Mouse (Mus musculus): Measurements from ENCODE around the gene Lpo.
A peak's percentile ranks its signal among the peaks of the same experiment; 100 is the strongest.

Lpo gene

DNA sequence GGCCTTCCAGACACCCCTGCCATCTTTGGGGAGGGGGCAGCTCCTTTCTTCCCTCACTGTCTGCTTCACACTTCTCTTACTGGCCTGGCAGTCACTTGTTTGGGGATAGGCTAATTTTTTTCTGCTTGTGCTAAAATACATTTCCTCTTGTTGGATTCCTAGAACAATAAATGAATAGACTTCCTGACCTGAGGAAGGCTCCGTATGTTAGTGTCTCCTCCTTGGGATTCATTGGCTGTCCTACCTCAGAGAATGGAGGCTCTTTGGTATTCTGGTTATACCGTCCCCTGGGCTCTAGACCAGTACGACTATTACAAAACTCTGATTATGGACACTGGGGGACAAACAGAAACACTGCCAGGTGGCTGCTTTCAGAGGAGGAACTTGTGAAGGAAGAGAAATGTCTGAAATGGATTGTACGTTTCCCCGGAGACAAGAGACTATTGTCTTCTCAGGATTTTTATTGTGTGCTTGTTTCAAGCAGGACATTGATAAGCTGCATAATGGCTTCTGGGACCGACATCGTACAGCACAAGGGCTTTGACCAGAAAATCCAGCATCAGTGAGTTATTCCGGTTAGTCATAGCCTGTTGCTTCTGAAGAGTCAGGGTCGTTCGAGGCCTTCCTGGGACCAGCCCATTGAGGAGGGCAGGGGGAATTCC is at the start of gene Lpo:
Gene Lpo, minus strand, starts transcription at position 51 of the 662 bp plus-strand sequence.
- no peak for DNase-seq

DNA sequence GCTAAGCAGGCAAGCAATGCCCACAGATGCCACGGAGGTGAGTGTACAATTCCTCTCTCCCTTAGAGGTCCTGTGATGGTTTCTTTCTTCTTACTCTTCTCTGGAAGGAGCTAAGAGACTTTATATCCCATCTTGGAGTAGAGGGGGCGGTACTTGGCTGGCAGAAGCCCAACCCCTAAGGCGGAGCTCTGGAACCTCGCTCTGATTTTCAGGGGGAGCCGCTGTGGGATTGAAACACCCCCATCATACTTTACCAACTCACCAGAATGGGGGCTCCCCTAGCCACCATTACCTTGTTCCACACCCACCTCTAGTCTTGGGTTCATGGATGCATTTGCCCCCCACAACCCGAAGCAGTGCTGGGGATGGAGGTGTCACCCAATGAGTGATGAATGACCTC is 47.3 kb upstream of the Lpo start, which contains the start of gene Epx:
Gene Epx, minus strand, starts transcription at position 101 of the 400 bp plus-strand sequence.
- DNase-seq = no peak

DNA sequence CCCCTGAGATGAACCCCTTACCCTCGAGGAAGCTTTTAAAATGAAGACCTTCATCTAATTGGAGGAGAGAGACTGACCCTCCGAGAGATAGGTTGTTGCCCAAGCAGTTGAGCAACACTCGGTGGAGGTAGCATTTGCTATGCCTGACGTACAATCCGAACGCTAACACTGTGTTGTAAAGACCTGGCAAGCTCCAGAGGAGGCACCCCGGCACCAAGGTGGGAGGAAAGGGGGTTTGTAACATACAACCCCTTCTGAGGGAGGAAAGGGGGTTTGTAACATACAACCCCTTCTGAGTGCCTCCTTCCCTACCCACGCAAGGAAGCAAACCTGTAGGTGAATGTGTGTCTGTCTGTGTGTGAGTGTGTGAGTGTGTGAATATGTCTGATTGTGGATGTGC is 43.7 kb upstream of the Lpo start:
- DNase-seq = no peak

- no peak for DNase-seq
These were observed 42.0 kb upstream of the Lpo start for GRCm38 (mm10) chr11:87870096-87870495.

- peak; percentile 29 for DNase-seq
These were observed 38.8 kb upstream of the Lpo start for GRCm38 (mm10) chr11:87866891-87867290.

DNA sequence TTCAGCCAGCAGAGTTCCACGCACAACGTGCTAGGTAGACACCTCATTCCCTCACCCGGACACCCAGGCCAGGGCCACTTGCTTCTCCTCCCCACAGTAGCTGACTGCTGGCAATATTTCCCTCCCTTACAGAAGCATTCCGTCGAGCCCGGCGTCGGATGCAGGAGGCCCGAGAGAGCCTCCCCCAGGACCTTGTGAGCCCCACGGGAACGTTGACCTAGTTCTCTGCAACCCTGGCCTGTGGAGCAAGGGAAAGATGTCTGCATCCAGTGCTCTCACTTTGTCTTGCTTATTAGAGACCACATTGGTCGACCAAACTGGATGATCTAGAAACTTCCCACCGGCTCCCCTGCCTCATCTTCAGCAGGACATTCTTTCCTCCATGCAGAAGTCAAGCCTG is 34.7 kb upstream of the Lpo start:
- DNase-seq = no peak

DNA sequence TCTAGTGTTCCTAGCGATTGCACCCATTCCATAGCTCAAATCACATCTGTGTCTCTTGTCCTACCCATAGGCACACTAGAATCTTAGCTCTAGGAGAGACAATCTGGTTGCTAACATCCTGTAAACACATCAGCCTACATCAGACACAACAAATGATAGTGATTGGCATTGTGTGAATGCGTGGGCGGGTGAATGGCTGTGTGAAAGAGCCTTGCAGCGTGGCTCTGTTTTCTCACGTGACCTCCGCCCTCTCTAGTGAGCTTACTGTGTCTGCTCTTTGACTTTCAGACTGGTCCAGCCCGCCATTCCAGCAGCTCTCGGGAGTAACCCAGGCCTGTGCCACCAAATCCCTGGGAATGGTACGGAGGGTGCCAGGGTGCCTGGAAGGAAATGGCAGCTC is 32.3 kb upstream of the Lpo start:
- no peak for DNase-seq

DNA sequence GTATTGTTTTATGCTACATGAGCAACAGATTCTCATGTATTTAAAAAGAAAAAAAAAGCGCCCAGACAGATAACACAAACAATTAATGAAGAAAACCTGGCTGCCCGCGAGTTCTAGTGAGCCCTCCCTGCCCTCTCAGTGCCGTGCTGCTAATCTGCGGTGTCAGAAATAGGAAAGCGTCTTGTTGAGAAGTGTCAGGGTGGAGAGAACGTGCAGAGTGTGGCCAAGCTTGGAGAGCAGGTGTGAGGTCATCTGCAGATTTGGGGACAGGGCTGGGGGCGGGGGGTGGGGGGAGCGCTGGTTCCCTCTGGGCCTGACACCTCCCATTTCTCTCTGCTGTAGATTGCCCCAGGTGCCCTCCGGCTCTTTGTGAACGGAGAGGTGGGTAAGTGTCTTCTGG is 31.2 kb upstream of the Lpo start:
- DNase-seq = no peak

DNA sequence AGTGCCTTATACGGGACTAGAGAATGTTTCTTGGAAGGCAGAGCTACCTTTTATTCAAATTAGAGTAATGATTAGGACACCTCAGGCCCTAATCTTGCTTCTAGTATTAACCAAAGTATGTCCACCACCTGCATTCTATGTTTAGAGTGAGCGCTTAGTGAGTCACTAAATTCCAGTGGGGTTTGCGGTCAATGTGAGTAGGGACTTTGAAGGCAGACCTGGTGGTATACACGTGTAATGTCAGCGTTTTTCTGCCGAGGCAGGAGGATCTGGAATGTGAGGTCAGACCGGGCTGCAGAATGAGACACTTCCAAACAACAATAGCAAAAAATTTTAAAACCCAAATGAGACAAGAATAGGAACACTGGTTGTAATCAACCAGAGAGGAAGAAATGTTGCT is 26.5 kb upstream of the Lpo start:
- no peak for DNase-seq

- DNase-seq = peak; percentile 3
These were observed 25.5 kb upstream of the Lpo start for GRCm38 (mm10) chr11:87853597-87853954.

DNA sequence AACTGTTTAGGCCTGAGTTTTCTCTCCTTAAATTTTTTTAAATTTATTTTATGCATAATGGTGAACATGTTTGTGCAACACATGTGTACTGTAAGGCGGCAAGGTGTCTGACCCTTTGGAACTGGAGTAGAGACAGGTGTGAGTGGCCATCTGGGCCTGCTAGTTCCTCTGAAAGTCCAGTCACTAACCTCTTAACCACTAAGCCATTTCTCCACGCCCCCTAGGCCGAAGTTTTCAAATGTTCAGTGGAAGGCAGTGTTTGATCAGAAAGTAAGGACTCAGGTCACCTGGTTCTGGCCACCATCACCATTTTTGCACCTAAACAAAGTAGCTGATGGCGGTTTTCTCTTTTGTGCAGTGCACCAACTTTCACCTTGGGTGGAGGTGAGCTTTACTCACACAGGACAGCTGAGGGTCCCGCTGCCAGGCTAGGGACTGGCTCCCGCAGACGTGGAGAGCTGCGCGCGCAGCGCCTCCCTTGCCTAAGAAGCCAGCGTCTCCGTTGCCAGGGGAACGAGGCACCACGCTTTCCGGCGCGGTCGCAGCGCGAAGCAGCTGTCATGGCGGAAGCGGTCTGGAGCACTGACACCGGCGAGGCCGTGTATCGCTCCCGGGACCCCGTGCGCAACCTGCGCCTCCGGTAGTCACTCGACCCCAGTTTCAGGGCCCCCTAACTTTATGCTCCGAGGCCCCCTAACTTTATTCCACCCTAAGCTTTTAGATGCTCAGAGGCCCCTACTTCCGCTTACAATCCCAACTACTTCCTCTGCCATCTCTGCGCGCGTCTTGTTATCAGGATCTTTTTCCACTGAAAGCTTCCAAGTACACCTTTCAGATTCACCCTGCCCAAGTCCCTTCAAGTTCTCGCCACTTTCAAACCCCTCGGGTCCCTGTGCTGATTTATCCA is 24.9 kb upstream of the Lpo start, which contains the start of gene Mks1:
Gene Mks1, plus strand, starts transcription at position 526 of the 907 bp plus-strand sequence.
- DNase-seq = peak; percentile 96

DNA sequence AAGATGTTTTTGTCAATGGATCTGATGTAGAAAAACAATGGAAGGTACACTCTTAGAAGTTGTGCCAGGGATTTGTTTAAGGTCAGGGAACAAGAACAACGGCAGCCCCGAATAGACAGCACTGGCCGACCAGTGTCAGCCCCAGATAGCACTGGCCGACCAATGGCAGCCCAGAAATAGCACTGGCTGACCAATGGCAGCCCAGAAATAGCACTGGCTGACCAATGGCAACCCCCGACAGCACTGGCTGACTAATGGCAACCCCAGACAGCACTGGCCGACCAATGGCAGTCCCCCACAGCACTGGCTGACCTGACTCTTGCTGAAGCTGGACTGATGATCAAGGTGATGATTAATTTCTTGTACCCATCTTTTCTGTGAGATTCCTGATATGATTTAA is 19.8 kb upstream of the Lpo start:
- DNase-seq = no peak

- DNase-seq = no peak
These were observed 19.0 kb upstream of the Lpo start for GRCm38 (mm10) chr11:87846968-87847600.

- DNase-seq = no peak
These were observed 13.3 kb upstream of the Lpo start for GRCm38 (mm10) chr11:87841436-87841835.

DNA sequence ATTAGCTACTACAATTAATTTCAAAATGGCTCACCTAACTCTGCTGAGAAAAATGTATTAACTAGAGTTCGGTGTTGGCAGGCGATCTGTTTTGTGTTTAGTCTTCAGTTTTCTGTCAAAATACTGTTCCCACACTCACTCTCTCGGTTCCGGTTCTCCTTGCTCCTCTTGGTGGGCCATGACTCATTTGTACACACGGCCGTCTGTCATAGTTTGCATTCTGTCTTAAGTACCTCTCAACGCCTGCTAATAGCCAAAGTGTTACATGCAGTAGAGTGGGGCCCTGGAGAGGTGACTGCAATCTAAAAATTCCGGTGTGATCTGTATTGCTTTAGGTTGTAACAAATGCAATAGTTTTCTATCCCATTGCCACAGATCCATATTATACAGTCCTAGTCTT is 12.6 kb upstream of the Lpo start:
- peak; percentile 72 for DNase-seq

- DNase-seq = no peak
These were observed 6.6 kb downstream of the Lpo start for GRCm38 (mm10) chr11:87821502-87821901.

- DNase-seq = no peak
These were observed 10.7 kb downstream of the Lpo start for GRCm38 (mm10) chr11:87817443-87817773.

DNA sequence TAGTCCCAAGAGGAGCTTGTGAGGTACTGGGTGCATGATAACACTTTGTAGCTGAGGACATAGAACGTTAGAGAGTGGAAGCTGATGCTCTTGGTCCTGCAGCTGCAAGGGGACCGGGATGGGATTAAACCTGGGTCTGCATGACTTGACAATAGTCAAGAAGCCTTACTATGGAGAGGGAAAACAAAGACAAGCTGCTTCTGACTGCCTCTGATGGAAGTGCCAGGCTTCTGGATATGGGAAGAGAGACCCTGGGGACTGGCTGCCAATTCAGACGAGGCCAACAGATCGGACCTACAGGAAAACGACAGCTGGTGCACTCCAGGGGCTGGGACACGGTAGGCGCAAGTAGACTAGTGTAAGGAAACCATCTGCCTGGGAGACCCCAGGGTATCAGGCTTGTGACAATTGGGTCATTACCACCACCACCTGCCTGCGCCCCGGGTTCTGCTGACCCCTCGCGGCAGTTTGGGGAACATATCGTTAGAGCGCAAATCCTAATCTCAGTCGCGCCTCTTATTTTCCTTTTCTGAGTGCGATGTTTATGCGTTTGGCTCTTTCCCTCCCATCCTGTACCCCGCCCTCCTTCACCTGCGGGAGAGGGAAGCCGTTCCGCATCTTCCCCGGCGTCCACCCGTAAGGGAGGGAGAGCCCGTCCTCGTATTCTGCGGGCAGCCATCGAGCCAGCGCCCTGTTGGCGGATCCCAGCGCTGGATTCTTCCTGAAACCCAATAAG is 11.2 kb downstream of the Lpo start:
- DNase-seq = peak; percentile 24

GRCm38 (mm10) chr11:87814831-87815230 is 13.3 kb downstream of the Lpo start:
- DNase-seq = no peak

- peak; percentile 15 for DNase-seq
These were observed 16.7 kb downstream of the Lpo start for GRCm38 (mm10) chr11:87811396-87811795.

GRCm38 (mm10) chr11:87808236-87808635 is 19.9 kb downstream of the Lpo start:
- no peak for DNase-seq

- no peak for DNase-seq
These were observed 20.7 kb downstream of the Lpo start for GRCm38 (mm10) chr11:87807433-87807832.

DNA sequence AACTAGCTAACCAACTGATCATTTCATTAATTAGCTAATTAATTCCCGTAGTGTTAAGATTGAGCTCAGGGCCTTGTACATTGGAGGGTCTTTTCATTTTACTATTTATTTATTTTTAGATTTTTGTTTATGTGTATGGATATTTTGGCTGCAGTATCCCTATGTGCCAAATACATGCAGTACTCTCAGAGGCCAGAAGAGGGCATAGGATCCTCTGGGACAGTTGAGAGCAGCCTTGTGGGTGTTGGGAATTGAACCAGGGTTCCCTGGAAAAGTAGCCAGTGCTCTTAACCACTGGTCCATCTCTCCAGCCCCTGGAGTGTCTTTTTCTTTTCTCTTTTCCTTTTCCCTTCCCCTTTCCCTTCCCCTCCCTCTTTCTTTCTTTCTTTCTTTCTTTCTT is 22.6 kb downstream of the Lpo start:
- DNase-seq = peak; percentile 59
